Mouse (Mus musculus) adrenal gland, postnatal 4 days (tissue): ENCODE measurements around the gene Pxdn. TPM values are rescaled to one million over a fixed set of nuclear protein-coding genes. Genes with fewer than 3 reads are reported as not detected.

Source experiments
- DNase-seq, 2 experiments: peaks; one replicate each; pipeline ENCODE4 v3.0.0; 2021 to 2022; ENCODE audit warnings: low spot score in 2 of 2, mixed read lengths in 2 of 2
- total RNA-seq, 2 experiments: library from RNA; stranded (reverse); gene quantifications; 2 replicates each; pipeline ENCODE4 v1.2.3; 2021

Gene Pxdn
- total RNA-seq, 2 experiments from 2014 or later = 115 to 134 TPM

DNA sequence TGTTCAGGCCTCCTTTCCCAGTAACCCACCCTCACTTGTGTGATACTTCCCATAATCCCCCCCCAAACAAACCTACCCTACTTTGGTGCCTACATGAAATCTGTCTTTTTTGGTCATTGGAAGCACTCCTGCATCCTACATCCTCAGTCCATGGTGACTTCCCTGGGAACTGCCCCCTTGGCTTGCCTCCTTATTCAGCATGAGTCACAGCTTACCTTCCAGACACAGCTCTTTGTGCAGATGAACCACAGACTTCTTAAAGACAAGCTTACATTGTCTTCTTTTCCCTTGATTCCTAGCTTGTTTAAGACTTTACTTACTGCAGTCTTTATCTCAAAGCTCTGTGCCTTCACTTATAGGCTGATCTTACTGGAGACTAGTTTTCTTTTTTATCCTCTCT, 83.0 kb downstream of the Pxdn start:
- DNase-seq = no peak

DNA sequence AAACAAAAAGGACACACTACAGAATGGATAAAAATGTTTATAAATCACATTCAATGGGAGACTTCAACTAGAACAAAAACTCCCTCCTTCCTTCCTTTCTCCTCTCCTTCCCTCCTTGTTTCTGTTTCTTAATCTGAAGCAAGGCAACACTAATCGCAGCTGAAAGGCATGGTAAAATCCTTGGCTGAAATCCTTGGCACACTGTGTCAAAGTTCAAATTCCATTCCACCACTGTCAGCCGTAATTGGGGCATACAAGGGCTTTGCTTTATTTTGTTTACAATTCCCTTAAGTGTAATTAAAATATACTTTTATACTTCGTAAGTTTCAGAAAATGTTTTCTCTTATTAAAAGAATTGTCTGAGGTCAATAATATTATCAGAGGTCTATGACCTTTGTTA, 86.1 kb downstream of the Pxdn start:
- DNase-seq = no peak

DNA sequence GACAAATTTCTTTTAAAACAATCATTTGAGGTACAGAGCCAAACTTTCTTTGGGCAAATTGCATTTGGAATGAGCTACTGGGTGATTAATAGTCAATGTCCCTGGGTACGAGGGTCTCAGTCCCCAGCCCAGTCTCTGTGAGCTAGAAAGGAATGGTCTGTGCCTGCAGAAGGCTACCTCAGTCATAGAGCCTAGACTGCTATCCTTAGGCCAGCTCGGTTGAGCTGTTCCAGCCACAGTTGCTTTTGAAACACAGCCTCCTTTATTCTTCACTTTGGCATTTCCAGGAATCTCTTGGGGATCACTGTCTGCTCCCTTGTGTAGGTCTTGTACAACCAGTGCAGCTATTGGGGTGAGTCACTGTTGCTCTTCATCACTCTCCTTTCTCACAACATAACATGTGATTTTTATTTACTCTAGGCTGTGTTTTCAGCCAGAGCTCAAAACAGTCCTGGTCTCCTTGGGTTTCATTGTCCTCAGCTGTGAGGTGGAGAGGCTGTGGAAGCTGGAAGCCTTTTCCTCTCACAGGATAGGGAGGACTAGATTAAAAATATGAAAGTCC, 86.9 kb downstream of the Pxdn start:
- DNase-seq = no peak

DNA sequence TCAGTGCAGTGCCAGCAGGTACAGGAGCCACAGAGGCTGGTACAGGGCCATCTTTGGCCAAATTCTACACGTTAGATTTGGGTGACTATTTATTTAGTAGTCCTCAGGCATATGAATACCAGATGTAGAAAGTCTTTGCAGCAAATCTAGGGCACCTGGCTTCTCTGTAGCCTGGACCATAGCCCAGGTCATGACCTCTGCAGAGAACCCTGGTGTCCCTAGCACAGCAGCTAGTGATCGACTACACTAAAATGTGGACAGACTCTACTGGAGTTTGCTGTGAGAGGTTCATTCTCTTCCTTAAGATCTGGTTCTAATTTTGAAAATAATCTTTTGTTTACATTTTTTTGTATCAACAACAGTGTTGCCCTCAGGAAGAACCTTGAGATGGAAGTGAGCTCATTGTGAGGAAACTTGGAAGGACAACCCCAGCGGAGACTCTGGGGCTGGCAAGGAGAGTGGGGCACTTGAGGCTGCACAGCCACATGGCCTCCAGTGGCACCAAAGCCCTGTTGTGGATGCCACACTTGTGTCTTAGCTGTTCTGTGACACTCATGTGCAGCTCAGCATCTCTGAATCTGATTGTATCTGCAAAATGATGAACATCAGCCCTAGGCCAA, 90.4 kb downstream of the Pxdn start:
- DNase-seq = no peak

DNA sequence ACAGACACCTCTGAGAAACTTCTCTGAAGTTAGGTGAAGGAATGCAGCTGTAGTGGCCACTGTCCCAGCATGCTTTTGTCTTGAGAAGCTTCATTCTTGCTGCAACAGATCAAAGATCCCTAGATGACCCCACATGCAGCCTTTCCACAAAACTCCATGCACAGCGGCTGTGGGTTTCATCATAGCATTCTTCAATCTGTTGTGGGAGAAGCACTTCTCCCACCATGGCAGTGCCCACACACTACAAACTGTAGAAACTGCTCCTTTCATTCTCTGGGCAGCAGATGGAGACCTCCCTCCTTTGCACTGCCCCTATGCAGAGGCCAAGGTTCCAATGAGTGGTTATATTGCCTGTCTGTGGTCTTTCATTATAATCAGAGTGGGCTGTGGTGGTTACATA, 91.7 kb downstream of the Pxdn start:
- DNase-seq = no peak

DNA sequence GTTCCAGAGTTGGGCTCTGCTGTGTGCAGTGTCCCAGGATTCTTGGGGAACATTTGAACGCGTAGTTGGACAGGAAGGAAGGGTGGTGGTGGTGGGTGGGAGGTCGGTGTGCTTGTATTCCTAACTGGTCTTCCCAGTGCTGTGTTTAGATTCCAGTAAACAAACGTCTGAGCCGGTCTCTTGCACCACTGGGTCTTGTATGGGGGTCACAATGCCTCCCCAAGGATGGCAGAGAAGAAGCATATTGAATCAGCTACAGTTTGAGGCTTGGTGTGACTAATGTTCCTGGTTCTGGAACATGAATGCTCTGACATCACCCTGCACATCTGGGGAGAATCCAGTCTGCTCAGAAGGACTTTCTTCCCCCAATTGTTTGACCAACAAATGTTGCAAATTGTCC, 93.2 kb downstream of the Pxdn start:
- DNase-seq = no peak

DNA sequence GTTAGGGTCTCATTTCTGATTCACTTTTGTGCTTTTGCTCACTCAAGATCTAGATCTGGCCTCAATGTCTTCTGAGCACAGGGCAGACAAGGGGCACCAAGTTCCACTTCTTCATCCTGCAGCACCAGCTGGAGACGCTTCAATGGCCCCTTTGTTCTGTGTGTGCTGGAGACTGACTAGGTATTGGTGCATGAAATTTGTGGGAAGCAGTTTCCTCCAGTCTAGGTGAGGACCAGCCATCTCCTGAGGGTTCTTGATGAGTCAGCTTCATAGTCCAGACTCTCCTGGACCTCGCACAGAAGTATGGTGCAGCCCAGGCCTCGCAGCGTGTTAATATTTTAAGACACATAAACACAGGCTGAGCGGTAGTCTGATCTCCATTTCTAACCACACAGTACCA, 97.3 kb downstream of the Pxdn start:
- DNase-seq = no peak

DNA sequence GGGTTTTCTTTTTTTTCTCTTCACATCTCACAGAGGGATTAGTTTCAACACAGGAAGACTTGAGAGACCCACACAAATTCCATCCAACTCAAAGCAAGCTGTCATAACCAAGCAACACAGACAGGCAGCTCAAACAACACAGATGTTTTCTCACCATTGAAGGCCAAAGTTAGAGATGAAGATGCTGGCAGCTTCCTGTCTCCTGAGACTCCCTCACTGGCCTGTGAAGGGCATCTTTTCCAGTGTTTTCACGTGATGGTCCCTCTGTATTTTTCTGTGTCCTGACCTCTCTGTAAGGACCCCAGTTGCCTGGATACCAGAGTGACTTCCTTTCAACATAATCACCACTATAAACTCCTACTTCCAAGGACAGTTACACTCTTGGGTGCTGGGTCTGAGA, 98.0 kb downstream of the Pxdn start:
- DNase-seq = no peak

DNA sequence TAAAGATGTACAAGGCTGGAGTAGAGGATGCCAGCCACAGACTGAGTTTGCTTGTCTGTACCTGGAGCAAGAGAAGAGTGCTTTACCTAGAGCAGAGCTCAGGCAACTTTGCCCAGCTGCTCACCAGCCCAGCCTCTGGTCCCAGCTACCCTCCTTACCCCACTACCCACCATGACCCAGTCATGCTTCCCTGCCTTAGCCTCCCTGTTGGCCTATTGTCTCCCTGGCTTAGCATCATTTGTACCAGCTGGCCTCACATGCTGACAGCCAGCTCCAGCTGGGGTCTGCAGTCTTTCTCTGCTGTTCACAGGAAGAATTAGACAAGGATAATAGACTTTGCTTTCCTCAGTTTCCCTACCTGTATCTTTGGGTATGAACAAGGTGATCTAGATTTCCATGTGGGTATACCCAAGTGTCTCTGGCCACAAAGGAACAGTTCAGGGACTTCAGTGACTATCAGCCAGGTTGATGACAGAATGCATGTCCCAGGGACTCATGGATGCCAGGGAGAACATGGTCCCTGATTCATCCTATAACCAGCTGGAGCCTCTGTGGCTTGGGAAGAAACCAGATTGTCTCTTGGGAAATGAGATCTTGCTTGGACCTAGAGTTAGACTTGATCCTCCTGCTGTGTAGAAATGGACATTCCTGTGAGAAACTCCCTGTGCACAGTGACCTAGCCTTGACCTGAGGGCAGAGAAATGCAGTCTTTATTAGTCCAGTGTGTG, 98.6 kb downstream of the Pxdn start:
- DNase-seq = no peak

DNA sequence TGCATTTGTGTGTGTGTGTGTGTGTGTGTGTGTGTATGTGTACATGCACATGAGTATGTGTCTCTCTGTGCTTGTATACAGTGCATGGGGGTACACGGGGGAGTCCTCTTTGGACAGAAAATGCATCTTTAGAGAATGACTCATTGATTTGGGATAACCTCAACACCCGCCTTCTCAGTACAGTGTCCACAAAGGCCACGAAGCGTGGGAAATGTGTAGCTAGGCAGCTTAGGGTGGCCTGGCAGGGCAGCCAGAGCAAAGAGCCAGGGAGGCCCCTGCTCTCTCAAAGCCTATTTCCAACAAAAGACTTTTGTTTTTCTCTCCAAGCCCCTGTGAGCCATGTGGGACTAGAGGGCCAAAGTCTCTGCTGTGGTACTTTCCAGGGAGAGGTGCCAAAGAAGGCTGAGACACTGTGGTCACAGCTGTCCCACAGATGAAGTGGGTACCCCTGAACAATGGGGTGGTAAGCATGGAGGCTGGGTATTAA, 99.2 kb downstream of the Pxdn start:
- no peak for DNase-seq

DNA sequence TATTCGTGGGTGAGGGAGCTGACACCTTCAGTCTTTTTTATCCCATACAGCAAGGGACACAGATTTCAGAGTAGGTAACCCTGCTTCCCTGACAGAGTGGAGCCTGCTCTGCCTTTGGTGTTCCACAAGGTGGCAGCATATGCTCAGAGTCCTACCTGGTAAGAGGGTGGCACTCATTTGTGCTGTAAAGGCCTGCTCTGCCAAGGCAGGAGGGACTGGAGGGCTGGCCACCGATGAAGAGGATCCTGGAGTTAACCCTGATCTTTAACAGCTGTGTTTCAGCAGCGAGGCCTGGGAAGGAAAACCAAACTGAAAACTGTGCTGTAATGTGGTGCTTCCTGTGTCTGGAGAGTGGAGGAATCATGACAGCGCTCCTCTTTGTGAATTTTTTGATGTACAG, 102.2 kb downstream of the Pxdn start:
- peak in 1 of 2 experiments; percentile 21 for DNase-seq

DNA sequence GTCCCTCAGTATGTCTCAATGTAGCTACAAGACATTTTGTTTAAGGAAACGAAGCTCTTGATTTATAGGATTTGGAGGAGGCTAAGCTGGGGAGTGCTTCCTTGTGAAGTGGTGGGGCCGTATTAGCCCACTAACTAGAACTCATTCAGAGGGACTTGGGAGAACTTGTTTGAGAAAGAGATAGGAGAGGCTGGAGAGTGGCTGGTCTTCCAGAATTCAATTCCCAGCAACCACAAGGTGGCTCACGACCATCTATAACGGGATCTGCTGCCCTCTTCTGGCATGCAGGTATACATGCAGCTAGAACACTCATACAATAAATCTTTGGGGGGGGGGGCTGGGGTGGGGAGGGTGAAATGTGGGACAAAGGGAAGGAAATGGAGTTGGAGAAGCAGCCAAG, 102.7 kb downstream of the Pxdn start:
- DNase-seq = peak in 1 of 2 experiments; percentile 27

DNA sequence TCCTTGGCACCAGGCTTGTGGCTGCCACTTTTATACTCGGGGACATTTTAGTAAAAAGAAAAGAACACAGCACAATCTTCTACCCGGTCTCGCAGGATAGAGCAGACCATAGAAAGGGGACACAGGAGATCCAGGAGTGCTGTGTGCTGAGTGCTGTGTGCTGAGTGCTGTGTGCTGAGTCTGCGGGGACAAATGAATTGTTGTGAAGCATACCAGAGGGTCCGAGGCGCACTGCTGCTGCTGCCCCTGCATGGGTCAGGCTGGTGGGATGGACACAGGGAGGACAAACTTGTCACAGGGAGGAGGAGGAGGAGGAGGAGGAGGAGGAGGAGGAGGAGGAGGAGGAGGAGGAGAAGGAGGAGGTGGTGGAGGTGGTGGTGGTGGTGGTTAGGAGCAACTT, 111.4 kb downstream of the Pxdn start:
- DNase-seq = no peak

DNA sequence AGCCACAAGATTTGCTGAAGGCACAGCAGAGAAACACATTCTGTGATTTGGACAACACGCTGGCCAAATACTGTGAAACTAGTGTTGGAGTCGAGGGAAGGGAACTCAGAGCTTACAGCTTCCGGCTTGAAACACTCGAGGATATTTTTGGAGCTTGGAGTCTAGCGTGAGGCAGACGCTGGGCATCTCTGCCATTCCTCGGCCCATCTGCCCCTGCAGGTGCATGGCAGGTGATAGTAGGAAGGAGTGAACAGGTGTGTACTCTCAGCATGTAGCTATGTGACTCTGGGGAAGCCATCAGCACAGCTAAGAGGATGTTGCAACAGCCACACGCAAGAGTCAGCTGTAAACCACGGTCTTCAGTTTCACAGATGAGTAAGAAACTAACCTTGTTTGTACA, 112.4 kb downstream of the Pxdn start:
- DNase-seq = no peak

DNA sequence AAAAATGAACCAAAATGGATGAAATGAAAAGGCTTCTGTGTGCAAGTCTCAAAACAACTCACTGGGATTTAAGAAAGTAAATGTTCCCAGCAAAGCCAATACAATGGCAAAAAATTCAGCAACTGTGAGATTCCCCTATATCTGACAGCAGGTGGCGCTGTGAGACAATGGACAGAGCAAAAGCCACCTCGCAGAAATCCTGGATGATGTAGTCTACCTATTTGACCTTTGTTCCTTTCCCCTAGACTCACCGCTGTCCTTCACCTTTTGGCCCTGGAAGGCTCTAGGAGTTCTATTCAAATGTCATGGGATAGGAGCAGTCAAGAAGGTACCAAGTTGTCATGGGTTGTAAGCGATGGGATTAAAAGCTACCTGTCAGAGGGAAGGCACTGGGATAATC, 112.8 kb downstream of the Pxdn start:
- no peak for DNase-seq

DNA sequence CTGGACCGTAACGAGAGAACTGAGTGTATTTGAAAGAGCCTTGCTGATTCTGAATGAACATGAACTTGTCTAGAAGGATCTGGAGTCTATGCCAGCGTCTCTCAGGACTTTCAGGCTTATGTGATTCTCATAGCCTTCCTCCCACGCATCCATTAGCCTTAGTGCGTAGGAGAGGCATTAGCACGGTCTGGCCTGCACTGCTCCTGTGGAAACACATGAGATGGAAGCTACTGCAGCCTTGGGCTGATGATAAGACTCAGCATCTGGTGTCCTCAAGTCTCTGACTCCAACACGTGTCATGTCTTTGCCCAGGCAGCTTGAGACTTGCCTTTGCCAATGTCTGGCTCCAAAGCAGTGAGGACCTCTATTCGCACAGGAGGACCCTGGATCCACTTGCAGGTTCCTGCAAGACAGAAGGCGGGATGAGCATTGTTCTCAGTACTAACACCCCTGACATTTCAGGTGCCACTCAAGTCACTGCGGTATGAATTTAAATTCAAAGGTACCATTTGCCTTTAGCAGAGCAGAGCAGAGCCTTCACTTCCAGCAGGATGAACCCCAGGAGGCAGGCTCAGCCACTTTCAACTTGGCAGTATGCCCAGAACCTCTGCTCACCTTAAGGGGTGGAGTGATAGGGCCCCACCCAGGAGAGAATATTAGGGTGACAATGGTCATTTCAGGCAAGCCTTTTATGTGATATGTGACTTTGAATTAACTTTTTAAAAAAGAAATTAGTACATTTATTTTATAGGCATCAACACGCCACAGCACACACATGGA, 117.5 kb downstream of the Pxdn start:
- no peak for DNase-seq

DNA sequence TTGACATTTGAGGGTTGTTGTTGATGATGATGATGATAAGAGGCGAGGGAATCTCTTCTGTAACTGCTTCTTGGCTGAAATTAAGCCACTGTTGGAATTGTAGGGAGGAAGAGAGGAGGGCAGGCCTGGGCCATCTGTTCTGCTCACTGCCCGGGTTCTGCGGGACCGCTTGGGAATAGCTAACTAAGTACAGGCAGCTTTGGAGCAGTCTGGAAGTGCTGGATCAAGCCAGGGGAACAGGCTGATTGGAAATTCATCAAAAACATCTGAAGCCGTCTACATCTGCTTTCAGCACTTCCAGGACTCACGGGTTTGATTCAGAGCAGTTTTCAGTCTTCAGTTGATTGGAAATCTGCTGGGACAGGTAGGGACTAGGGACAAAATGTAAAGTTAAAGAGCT, 120.6 kb downstream of the Pxdn start:
- no peak for DNase-seq

DNA sequence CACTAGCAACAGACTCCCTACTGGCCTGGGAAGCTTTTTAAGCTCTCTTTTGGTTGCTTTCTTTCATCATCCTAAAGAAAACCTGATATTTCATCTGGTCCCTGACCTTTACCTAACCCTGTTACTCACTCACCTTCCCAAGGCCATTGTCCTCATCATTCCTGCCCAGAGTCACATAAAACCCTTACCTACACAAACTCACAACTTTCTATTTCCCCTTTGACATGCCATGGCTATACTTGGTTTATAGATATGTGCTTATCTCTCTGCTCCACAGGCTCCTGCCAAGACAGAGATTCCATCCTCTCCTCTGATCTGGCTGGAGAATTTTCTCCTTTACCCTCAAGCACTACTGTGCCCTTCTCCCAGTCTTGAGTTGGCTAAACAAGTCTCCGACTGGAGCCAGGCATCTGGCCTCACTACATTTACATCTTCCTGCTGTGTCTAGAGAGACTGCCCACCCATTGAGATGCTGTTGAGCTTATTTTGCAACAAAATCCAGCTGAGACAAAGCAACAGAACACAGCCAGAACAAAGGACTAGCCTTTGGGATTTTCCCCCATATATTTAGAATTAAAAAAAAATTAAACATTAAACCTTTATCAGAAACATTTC, 124.2 kb downstream of the Pxdn start:
- DNase-seq = no peak

DNA sequence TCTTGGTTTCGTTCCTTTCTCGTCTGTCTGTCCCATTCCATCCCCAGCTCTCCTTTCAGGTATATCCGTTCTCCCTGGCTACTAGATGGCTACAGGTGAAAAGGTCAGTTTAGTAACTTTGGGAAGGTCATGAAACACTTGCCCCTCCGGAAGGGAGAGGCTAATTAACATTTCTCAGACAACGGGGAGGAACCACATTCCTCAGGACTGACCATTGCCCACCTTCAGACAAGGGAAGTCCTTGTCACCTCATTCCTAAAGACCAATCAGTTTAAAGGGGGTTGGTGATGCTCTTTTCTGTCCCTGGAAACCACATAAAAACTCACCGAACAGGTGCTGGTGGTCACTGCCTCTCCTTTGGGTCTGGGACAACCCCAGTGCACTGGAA, 124.7 kb downstream of the Pxdn start:
- DNase-seq = no peak
